Mouse (Mus musculus) kidney, postnatal 10 days (tissue): ENCODE results near the gene Nlrp9a.
"Not testable (repeated sequence)": the region's sequence is repeated elsewhere in the genome, so short reads cannot be mapped to it uniquely, and the experiment has no call there.

Source experiments
- DNase-seq: peaks from one replicate; pipeline ENCODE4 v3.0.0; 2021; ENCODE audit warnings: mixed read lengths

Nlrp9a gene

DNA sequence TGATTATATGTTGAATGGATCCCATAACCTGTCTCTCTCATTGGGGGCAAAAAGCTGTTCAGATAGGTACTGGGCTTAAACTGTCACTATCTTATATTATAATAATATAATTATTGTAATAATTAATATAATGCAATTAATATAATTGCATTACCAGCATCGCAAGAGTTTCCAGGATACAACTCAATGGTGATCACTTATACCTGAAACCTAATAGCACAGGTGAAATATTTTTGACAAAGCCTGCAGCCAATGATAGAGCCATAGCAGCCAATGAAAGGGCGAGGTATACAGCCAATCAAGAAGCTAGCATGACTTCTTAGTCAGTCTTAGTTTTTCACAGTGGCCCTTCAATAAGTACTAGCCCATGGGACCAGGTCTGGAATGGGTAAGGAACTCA, at the start of gene Nlrp9a:
Nlrp9a (plus strand) TSS at position 301 of the 400 bp plus-strand sequence.
- DNase-seq = not testable (repeated sequence)

DNA sequence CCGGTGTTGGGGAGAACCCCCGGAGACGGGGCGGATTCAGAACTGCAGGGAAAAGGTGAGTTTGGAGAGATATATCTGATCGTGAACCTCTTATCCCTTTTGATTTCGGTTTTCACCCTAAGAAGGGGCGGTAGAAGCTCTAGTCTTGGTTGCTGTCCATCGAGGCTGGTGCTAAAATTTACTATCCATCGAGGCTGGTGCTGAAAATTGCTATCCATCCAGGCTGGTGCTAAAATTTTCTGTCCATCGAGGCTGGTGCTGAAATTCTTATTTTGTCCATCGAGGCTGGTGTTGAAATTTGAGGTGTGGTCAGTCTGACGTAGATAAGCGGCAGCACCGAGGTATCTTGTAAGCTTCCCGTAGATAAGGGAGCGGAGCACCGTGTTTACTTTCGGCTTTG, 45.3 kb upstream of the Nlrp9a start:
- DNase-seq = not testable (repeated sequence)

DNA sequence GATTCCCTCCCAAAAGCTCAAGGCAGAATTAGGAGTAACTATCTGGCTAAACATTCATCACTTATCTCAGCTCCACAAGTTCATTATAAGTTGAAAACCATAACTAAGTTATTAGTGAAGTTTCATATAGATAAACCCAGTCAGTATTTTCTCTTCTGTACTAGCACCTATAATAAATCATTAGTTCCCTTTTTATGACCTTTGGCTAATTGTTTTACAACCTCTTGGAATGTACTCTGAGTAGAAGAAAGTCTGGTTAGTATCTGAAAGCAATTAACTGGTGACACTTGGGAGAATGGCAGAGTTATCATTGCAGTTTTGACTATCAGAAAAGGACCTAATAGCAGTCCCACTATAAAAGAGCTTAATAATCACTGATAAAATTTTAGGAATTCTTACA, 54.3 kb downstream of the Nlrp9a start:
- no peak for DNase-seq

DNA sequence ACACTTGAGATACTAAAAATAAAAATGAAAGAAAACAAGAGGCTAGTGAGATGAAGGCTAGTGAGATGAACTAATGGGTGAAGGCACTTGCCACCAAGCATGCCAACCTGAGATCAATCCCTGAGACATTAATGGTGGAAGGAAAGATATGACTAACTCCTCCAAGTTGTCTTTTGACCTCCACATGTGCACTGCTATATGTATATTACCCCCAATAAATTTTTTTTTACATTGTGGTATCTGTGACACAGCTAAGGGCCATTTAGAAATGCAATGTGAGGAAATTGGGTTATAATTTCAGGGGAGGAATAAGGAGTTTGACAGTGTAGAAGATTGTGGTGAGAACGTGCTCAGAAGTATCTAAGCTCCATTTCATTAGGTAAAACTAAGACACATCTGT, 55.0 kb downstream of the Nlrp9a start:
- no peak for DNase-seq

DNA sequence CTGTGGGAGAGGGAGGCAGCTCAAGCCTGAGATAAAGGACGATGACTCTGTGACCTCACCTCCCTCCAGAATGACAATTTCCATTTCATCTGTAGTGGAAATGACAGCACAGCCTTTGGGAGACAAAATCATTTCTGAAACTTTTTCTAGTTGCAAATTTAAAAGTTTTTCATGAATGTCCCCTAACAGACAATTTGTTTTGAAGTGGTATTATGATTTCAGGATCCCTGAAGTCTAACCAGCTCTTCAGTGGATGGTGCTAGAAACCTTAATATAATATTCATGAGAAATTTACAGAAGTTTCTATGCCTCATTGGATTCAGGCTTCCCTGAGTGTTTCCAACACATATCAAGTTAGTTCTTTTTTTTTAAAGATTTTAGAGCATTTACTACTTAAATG, 83.5 kb downstream of the Nlrp9a start, which contains the start of gene Vmn1r185:
Vmn1r185 (minus strand) TSS at position 101 of the 400 bp plus-strand sequence.
- not testable (repeated sequence) for DNase-seq
